Mouse (Mus musculus) C2C12 (cell line): ENCODE measurements at regions not wholly inside any gene's neighbourhood (a gene's known extent, or its start where the extent isn't known, plus 50 kb on each side); places are given as distances from the start of the nearest gene placed in this dataset.

Experiments used
- CEBPB ChIP-seq: IDR thresholded peaks from one replicate; pipeline ENCODE4 v1.6.1; 2011; ENCODE audit warnings: low read depth, mild to moderate bottlenecking, control low read depth, moderate library complexity
- CTCF ChIP-seq: IDR thresholded peaks from one replicate; pipeline ENCODE4 v1.5.1; 2011; ENCODE audit not compliant: control insufficient read depth, insufficient read depth, insufficient read length
- MAX ChIP-seq: IDR thresholded peaks from one replicate; pipeline ENCODE4 v1.6.1; 2011; ENCODE audit warnings: mild to moderate bottlenecking, control low read depth
- MYOD1 ChIP-seq: IDR thresholded peaks from one replicate; pipeline ENCODE4 v1.6.1; 2011; ENCODE audit warnings: low read depth; ENCODE audit not compliant: control insufficient read depth, insufficient read length
- MYOG ChIP-seq: IDR thresholded peaks from one replicate; pipeline ENCODE4 v1.6.1; 2011; ENCODE audit not compliant: control insufficient read depth, insufficient read length; ENCODE audit errors: extremely low read depth
- USF1 ChIP-seq: IDR thresholded peaks from one replicate; pipeline ENCODE4 v1.6.1; 2011; ENCODE audit warnings: low read depth, mild to moderate bottlenecking, control low read depth, moderate library complexity

- TF ChIP-seq CTCF: no peak
- TF ChIP-seq MYOD1: no peak
- no peak for TF ChIP-seq CEBPB
- TF ChIP-seq MAX: no peak
- no peak for TF ChIP-seq USF1
- no peak for TF ChIP-seq MYOG
Measured at GRCm38 (mm10) chr5:133662474-133663256, 436.8 kb upstream of the Castor2 start.
